Mouse (Mus musculus) megakaryocyte progenitor cell, adult 5-6 weeks (primary cell): Measurements from ENCODE around the gene Trpc4ap. TPM values are rescaled to one million over a fixed set of nuclear protein-coding genes. Genes with fewer than 3 reads are reported as not detected.

Experiments
- ATAC-seq: replicated peaks from 2 replicates; pipeline ENCODE4 v1.8.0; 2016; ENCODE audit warnings: mild to moderate bottlenecking, moderate TSS enrichment, inconsistent platforms; ENCODE audit not compliant: poor library complexity
- total RNA-seq, 2 experiments: library from RNA; stranded (forward) in 1 of 2; stranded (reverse) in 1 of 2; fragments of 157-497, 149-512 nt in 1 of 2; fragments of 200-1000 nt in 1 of 2; gene quantifications; 2 replicates each; pipeline versions ENCODE4 v1.2.3 to v1.2.4; 2015 to 2017

Gene Trpc4ap
- total RNA-seq, 2 experiments from 2014 or later = 59.0 to 89.6 TPM

DNA sequence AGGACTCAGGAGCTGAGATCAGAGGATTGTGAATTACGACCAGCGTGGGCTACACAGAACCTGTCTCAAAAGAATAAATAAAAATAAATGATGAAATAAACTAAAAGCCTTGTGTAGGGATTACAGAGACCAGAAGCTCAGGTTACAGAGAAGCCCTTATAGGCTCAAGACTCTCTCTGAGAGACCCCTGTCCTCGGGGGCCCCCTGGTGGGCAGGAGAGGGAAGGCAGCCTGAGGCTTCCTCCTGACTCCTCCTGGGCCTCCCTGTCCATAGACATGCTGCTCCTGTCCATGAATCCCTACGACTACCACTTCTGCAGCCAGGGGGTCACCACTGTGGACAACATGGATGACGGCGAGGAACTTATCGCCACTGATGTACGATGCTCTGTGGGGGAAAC is 72.4 kb downstream of the Trpc4ap start:
- peak; percentile 85 for ATAC-seq

DNA sequence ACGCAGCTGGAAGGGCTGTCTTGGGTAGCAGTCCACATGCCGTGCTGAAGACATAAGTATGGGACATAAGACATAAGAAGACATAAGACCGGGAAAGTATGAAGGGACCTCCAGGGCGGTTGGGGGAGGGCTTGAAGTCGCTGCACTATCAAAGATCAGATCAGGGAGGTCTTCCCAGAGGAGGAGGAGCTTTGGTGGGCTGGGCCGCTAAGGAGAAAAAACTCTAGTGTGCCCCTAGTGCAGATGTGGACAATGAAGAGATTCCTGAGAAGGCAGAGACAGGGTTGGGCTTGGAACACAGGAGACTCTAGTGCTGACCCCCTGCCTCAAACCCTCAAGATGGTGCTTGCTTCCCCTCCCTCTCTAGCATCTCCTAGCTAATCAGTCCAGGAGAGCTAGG is 75.2 kb downstream of the Trpc4ap start:
- ATAC-seq = no peak

DNA sequence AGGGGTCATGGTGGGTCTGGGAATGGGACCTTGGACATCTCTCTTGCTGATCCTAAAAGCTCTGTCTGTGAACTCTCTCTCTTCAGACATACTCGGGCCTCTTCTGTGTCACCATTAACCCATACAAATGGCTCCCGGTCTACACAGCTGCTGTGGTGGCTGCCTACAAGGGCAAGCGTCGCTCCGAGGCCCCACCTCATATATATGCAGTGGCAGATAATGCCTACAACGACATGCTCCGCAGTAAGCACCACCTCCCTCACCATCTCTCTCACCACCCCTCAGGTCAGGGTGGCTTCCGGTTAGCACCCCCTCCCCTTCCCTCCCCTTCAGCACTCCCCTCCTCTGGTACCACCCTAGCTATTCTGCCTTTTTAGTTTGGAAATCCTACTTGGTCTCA is 78.2 kb downstream of the Trpc4ap start:
- no peak for ATAC-seq

DNA sequence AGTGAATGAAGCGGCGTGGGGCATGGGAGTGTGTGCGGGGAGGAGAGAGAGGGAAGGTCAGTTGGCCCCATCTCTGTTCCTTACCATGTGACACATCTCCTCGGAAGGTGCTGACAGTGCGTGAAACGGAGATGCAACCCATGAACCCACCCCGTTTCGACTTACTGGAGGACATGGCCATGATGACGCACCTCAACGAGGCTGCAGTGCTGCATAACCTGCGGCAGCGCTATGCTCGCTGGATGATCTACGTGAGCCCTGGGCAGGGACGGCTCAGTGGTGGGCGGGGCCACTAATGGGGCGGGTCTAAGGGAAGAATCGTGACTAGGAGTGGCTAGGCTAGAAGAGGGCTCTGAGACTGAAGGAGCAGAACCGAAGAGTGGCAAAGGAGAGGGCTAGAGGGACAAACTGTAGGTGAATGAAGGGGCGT is 78.8 kb downstream of the Trpc4ap start:
- peak; percentile 99 for ATAC-seq

DNA sequence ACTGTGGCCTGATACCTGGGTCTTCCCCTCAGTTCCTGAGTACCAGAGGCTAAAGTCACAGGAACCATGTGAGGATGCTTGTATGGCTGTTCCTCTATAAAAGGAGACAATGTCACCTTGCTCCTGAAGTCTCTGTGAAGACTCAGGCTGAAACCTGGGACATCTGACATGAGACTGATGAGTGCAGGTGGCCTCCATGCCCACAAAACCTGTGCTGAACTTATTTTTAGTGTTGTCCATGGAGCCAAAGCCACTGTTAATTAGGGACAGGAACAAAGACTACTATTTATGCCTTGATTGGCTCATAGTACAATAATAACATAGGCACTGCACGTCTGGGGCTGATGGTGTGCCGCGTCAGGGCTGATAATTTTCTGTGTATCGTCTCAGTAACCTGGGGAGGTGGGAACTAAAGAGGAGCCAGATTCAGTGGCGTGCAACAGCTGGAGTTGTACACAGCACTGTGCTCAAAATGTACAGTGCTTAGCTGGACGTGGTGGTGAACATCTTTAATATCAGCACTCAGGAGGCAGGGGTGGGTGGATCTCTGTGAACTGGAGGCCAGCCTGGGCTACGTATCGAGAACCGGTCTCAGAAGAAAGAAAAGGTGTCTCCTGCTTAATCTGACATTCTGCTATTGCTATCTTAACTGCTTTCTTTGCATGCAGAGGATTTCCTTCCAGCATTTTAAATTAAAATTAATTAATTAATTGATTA is 80.2 kb downstream of the Trpc4ap start:
- no peak for ATAC-seq

- ATAC-seq = no peak
Measured at GRCm38 (mm10) chr2:155610978-155611377, 81.2 kb downstream of the Trpc4ap start, which contains the start of gene Myh7b. TSS of gene Myh7b (plus strand) at chr2:155611212.

DNA sequence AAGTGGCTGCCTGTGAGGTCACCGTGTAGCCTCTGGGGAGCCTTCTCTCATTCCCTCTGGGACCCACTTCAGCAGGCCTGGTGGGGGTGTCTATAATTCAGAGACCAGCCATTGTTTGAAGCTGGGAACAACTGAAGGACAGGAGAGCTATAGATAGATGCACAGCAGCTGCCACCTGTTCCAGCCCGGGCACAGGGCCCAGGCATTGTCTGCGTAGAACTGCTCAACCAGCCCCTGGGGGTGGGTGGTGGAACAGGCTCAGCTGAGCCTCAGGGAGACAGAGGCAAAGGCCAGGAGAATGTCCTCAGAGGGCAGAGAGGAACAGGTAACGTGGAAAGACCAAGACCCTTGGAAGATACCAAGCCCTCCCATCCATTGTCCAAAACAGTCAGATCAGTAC is 85.8 kb downstream of the Trpc4ap start:
- ATAC-seq = peak; percentile 49; the same call in 1 of the 2 replicates

DNA sequence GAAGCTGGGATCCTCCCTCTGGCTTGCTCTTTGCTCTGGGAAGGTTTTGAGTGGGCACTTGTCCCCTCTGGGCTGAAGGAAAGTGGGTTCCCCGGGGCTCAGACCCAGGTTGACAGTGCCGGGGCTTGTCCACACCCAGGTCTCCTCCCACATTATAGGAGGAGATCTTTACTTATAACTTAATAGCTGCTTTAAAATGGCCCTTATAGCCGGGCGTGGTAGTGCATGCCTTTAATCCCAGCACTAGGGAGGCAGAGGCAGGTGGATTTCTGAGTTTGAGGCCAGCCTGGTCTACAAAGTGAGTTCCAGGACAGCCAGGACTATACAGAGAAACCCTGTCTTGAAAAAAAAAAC is 87.0 kb downstream of the Trpc4ap start:
- ATAC-seq = peak; percentile 66

DNA sequence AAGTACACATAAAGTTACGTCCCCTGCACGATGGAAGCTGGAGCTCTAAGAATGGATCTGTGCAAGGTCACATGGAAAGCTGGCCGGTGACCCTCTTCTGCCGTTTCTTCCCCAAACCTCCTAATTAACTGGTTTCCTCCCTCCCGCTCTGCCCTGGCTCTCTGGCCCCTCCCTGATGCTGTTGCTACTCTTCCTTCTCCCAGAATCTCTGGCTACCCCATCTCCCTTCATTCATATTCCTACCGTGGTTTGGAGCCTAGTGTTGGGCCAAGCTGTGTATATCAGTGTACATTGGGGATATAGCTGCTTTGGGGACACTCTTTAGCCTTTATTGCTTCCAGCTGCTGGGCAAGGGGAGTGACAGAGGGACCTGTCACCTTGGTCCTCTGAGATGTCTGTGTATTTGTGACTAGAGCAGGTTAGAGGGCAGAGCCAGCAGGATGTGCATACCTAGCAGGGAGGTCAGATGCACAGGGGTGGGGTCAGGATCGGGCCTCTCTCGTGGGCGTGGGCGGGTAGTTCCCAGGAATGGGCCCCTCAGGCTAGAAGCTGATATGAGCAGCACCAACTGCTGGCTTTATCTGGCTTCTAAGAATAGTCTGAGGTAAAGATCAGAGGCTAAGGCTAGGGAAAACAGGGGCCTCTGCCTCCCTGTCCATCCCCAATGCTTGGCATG is 87.5 kb downstream of the Trpc4ap start:
- ATAC-seq = peak; percentile 73

DNA sequence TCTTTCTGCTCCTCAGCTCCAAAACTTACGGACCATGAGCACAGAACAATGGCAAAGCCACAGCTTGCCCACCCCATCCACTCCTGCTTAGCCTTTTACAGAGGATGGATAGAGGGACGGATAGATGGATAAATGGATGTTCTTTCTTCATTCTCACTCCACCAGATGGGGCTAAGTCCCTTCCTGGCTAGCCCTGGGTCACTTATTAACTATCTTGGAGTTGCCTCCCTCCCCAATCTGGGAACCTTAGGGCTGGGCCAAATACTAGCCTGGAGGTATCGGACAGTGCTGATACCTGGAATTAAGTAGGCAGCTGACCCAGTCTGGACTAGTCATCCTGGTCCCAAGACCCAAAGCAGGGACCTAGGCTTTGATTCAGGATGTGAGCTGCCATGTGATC is 88.5 kb downstream of the Trpc4ap start:
- no peak for ATAC-seq

GRCm38 (mm10) chr2:155595516-155595915 is 96.7 kb downstream of the Trpc4ap start:
- no peak for ATAC-seq

DNA sequence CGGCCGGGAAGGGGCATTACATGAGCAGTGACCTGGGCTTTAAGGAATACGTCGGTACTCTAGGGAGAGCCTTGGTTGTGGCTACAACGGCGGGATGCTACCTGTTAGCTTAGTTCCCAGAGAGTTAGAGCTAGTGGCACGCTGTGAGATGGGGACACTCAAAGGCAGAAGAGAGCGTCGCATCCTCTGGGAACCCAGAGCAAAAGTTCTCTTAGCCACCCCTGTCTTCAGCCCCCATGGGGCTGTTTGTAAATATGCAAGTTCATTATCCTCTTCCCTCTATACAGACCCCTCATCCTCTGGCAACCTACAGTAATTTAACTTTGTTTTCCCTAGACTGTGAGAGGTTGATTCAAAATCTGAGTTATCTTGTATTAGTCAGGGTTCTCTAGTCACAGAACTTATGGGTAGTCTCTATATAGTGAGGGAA is 99.3 kb downstream of the Trpc4ap start:
- no peak for ATAC-seq

- peak; percentile 95 for ATAC-seq
Measured at GRCm38 (mm10) chr2:155592137-155592853, 99.9 kb downstream of the Trpc4ap start, which contains the start of gene Gss. TSS of gene Gss (minus strand) at chr2:155592810.

- ATAC-seq = no peak
Measured at GRCm38 (mm10) chr2:155591676-155592075, 100.5 kb downstream of the Trpc4ap start.

DNA sequence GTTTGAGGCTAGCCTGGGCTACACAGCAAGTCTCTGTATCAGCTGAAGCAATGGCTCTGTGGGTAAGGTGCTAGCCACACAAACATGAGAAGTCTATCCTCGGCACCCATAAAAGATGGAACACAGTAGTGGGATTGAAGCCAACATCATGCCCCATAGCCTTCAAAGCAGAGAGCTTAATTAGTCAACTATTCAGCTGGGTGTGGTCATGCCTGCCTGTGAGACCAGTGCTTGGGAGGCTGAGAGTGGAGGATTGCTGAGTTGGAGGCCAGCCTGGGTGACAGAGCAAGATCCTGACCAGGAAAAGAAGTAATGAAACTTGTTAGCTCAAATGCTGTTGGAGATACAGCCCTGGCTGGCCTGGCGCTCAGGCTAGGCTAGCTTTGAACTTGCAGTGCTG is 101.3 kb downstream of the Trpc4ap start:
- ATAC-seq = no peak

DNA sequence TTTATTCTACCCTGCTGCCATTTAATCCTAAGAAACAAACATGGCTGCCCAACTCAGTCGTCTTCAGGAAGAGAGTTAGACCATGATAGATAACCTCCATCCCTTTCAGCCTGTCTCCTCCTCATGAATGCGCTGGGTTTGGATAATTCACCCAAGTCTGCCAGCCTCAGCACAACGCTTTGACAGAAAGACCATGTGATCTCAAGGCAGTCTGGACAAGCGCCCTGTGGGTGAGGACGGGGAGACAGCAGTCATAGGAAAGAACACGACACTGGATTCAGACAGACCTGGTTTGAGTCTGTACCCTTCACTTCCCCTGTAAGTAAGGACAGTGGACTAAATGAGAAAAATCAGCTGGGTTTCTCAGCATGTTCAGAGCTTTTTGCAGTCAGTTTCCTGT is 102.7 kb downstream of the Trpc4ap start:
- no peak for ATAC-seq

GRCm38 (mm10) chr2:155588136-155588535 is 104.0 kb downstream of the Trpc4ap start:
- ATAC-seq = no peak

- peak; percentile 75 for ATAC-seq
Measured at GRCm38 (mm10) chr2:155585486-155585885, 106.7 kb downstream of the Trpc4ap start.

- ATAC-seq = no peak
Measured at GRCm38 (mm10) chr2:155585082-155585481, 107.1 kb downstream of the Trpc4ap start.
